Mouse (Mus musculus): ENCODE measurements at regions not wholly inside any gene's neighbourhood (a gene's known extent, or its start where the extent isn't known, plus 50 kb on each side); places are given as distances from the start of the nearest gene placed in this dataset.

DNA sequence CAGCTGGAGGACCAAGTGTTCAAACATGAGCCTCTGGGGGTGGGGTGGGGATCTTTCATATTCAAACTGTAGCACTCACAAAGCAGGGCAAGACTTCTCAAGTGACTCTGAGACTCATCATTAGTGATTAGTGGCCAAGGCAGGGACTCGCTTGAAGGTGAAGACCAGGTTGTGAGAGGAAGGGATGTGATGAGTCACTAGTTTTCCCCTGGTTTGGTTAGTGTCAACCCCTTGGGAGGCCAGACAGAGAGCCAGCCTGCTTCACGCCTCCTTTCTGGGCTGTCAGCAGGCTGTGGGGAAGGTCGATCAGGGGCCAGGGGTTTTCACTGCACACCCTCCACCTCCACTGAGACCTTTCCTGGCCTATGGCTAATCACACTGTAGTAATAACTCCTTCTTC lies 65.2 kb downstream of the Slc30a10 start:
- DNase-seq = peak; percentile 81

DNA sequence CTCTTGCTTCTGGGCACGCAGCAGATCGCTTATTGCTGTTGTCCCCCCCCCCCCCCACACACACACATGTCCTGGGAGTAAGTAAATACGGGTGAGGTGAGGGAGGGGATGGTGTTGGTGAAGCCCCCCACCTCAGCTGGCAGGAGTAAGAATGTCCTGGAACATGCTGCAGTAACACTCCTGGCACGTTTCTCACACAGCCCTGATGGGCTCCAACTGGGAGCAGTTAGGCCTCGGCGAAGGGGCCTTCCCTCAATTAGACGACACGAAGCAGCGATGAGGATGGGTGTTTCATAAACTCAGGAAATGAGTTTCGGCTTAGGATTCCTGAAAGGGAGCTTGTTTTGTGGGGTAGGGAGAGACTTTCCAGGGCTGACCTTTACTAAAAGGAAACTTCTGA lies 69.4 kb downstream of the Slc30a10 start:
- peak; percentile 75 for DNase-seq

DNA sequence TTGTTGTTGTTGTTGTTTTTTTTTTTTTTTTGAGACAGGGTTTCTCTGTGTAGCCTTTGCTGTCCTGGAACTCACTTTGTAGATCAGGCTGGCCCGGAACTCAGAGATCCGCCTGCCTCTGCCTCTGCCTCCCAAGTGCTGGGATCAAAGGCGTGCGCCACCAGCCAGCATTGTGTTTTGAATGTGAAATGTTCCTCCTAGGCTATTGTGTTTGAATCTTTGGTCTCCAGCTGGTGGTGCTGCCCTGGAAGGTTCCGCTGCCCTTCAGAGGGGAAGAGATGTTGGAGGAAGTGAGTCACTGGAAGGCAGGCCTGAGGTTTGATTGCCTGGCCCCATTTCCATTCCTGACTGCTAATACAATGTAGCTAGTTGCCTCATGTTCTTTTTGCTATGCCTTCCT lies 78.8 kb downstream of the Slc30a10 start:
- DNase-seq = peak; percentile 53

DNA sequence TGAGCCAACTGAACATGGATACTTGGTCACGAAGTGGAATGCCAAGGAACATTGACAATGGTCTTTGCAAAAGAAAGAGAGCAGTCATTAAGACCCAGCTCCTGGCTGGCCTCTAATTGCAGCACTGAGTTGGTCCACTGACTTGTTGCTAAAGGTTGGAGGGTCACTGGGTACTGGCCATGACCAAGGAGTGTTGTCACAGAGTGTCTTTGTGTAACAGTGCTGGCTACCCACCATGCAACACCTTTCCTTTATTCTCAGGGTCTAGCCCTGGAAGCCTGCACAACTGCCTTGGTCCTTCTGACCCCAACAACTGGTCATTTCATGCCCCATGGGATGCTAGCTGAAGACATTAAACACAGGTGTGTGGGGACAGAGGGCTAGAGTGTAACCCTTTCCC lies 79.5 kb downstream of the Slc30a10 start:
- no peak for DNase-seq

DNA sequence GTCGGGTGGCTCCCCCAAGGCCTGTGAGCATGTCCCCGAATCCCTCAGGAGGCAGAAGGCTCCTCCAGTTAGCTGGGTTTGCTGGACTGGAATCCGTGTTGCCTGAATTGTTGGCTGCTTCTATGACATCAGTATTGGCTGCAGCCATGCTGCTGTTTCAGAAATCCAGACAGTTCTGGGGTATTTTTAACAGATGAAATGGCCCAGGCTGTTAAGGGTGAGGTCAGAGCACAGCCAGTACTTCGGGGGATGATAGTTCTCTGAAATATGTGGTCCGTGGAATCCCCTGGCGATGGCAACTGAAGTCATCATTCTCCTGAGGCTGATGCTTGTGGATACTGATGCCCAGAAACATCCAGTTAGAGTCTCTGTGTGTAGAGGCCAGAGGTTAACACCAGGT lies 80.7 kb downstream of the Slc30a10 start:
- peak; percentile 97 for DNase-seq

DNA sequence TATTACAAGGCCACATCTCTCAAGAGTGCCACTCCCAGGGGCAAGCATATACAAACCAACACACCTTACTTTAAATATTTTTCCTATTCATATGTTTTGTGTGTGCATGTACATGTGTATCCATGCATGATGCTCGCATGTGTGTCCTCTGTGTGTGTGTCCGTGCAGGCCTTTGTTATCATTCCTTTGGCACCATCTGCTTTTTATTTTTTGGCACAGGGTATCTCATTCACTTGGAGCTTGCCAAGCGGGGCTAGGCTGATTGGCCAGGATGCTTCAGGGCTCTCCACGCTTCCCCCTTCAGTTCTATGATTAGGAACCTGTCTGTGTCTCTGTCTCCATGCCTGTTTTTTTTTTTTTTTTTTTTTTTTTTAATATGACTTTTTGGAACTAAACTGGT lies 82.6 kb downstream of the Slc30a10 start:
- peak; percentile 53 for DNase-seq

DNA sequence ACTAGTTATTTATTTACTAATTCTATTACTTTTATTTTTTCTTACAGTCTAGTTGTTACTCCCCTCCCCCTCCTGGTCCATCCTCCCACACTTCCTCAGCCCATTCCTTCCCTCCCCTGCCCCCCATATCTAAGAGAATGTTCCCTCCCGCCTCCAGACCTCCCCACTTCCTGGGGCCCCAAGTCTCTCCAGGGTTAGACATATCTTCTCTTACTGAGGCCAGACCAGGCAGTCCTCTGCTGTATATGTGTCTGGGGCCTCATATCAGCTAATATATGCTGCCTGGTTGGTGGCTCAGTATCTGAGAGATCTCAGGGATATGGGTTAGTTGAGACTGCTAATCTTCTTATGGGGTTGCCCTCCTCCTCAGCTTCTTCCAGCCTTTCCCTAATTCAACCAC lies 84.8 kb downstream of the Slc30a10 start:
- DNase-seq = peak; percentile 57

DNA sequence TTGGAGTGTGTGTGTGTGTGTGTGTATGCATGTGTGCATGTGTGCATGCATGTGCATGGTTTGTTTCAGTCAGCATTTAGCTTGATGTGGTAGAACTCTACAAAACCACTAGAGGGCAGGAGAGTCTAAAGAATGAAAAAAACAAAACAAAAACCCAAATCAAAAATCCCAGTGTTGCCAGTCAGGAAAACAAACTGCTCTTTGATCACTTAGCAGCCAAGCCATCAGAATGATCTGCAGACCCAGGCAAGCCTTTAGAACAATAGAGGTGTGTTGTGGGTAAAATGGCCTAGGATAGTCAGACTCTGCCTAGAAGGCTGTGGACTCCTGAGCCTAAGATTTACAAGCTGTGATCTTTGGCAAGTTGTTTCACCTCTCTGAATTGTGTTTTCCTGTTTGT lies 91.7 kb downstream of the Slc30a10 start:
- DNase-seq = no peak

DNA sequence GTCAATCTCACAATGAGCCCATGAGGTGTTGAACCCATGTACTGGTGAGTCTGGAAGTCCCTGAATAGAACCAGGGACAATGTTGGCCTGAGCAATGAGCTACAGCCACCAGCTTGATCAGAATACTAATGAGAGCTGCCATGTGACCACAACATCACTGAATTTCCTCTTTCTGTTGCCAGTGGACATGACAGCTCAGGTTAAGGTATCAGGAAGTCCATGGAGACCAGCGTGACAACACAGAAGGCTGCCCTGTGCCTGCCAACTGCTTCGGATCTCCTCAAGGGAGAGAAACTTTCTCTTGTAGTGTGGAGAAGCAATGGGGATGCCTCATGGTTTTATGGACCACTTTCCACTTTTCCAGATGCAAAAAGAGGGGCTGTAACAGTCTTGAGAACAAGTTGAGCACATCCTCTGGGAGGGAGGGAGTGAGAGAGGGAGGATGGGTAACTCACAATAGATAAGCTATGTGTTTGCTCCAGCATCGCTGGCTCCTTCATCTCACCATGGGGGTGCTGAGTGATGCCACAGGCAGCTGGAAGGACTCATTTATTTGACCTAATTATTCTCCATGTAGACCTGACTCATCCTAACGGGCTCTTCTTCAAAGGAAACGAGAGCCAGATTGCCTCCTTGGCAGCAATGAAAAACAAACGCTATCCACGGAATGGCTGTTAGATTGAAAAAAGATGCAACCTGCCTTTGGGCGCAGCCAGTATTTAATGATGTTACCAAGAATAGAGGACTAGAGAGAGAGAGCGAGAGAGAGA lies 118.3 kb downstream of the Slc30a10 start:
- DNase-seq = peak; percentile 79

DNA sequence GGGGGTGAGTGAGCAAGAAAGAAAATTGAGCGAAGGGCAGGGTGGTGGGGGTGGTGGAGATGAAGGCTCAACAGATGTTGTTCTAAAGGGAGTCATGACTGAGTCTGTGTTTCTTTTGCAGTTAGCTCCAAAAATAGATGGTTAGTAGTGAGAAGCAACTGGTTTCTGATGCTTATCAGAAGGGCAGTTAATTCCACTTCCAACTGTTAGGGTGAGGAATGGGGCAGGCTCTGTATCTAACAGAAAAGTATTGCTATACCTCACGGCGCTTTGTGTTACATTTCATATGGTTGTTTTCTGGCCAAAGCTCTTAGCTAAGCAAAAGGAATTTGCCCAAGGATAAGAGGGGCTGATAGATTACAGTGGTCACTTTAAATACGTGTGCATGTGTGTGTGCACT lies 120.3 kb downstream of the Slc30a10 start:
- peak; percentile 11 for DNase-seq

DNA sequence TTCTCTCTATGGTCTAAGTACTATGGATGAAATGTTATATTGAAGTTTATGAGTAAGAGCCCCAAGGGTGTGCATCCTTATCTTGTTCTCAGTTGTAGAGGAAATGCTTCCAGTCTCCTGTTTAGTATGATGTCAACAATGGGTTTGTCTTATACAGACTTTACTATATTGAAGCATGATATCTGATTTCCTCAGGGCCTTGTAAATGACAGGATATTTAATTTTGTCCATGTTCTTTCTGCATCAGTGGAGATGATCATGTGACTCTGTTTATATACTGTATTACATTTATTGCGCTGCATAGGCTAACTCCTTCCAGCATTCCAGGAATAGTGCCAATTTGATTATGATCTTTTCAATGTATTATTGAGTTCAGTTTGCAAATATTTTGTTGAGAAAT lies 125.2 kb downstream of the Slc30a10 start:
- no peak for DNase-seq

DNA sequence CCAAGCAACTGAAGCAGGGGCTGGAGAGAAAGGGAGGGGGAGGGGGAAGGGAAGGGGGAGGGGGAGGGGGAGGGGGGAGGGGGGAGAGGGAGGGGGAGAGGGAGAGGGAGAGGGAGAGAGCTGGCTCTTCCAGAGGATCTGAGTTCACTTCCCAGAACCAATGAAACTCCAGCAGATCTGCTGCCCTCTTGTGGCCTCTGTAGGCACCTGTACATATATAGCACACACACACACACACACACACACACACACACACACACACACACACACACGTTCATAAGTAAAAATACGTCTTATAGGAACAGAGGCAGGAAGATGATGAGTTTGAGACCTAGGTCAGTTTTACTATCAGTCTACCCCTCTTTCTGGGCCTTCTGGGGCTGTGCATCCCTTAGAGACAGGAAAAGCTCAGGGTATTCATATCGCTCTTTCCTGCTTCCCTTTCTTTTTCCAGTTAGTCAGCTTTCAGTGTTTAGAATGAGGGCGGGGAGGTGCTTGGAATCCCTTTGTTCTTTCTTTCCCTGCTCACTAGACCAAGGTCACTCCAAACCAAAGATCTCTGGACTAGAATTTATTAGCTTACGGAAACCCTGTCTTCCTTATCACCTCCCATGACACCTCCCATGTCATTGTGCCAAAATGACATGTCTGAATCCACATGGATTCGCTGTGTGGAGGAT lies 130.7 kb downstream of the Slc30a10 start:
- DNase-seq = peak; percentile 21

DNA sequence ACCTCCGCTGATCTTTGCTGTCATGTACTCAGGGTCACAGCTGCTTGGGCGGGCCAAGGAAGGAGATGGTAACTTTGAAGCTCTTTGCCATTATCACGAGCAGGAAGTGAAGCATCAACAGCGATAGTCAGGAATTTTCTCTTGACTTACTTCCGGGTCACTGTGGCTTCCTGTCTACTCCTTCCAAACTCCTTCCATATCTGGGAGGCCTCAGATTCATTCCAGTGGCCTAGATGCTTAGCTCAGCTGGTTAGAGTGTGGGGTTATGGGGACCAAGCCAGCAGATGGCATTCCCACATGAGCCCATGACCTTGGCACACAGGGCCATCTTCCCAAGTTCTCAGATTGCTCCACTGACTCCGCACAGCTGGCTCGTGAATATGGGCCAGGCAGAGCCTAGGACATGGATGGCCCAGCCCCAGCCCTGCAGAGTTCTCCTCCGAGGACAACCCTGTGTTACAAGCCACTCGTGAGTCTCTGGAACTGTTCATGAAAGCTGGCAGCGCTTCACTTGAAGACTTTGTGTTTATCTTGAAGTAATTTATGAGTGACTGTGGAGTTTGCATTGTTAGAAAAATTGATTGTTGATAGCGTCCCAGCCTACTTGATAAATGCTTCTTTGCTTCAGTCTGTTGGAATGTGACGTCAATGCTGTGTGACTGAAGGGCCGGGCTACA lies 133.2 kb downstream of the Slc30a10 start:
- DNase-seq = peak; percentile 89

DNA sequence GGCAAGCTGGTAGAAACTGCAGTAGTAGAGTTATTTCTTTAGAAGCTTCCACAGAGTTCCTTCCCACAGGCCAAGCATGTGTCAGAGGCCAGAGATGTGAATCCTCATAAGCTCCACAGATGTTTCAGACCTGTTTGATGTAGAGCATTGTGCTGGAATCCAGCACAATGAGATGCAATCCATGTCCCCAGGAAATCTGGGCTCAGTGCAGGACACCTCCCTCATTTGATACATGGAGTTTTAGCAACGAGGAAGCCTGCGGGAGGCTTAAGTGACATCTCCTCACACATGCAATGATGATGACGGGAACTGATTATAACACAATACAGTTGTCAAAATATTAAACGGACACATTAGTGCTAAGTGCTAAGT lies 133.7 kb downstream of the Slc30a10 start:
- DNase-seq = peak; percentile 81

DNA sequence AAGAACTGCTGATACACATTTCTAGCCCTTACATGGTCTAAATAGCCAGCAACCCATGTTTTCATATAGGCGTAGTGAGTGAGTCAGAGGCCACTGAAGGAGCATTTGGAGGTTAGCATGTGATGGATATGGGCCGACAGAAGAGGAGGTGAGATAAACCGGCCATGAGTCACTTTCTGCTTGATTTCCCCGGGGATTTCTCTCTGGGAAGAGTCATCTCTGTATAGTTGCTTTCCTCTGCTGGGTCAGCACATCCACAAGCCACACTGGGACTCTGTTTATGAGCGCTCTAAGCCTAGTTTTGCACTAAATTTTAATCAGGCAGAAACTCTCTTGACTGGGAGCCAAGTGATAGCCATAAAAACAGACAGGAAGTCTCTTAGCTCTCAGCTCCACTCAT lies 142.2 kb downstream of the Slc30a10 start:
- peak; percentile 39 for DNase-seq

DNA sequence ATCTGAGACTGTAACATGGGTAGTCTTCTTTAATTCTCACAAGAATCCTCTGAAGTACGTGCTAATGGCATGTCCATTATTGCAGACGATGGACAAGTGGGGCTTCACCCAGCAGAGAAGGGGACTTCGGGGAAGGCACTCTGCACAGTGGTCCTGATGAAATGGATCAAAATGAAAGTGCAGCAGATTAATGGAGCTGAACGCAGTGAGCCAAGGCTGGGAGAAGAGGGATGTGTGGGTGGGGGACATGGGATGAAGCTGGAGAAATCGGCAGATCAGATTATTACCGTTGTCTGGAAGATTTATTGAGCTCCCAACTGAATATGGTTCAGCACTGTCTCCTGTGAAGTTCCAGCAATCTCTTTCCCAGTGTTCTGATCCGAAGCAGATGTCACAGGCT lies 143.9 kb downstream of the Slc30a10 start:
- DNase-seq = peak; percentile 50

DNA sequence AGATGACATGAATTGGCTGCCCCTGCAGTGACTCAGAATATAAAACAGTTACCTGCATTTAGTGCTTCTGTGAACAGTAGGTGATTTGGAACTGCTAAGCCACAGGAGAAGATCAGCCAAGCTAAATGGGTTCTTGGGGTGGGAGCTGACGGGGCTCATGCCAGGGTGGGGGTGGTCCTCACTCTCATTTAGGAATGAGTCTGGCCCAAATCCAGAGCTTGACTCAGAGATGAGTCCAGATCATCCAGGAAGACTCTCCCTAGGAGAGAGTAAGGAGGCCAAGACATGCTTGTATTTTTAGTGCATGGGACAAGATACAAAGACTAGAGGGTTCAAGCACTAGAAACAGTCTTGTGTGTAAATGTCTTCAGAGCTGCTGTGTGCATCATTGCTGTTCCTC lies 146.5 kb downstream of the Slc30a10 start:
- DNase-seq = no peak

DNA sequence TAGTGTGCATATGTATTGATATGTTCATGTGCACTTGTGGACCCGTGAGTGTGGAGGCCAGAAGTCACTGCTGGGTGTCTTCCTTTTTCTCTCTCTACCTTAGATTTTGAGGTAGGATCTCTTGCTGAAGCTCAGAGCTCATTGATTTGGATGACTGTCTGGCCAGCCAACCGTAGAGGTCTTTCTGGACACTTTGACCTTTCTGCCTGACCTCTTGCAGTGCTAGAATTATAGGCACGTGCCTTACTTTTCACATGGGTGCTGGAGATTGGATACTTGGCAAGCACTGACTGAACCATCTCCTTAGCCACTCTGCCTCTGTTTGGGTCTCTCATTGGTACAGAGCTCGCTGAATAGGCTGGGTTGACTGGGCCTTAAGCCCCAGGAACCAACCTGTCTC lies 151.3 kb downstream of the Slc30a10 start:
- peak; percentile 70 for DNase-seq

DNA sequence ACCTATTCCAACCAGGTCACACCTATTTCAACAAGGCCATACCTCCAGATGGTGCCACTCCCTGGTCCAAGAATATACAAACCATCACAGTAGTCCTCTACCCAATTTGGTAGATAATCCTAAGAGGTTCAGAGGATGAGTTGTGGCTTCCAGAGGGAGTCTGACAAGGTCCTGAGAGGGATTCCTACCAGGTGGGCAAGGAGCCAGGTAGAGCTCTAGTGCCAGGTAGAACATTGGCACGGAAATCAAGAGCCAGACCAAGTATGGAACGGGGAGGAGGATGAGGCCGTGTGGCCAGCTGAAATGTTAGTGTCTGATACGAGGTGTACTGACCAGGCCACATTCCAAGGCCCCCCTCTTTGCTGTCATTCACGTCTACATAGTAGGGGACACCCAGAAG lies 153.0 kb downstream of the Slc30a10 start:
- peak; percentile 54 for DNase-seq

DNA sequence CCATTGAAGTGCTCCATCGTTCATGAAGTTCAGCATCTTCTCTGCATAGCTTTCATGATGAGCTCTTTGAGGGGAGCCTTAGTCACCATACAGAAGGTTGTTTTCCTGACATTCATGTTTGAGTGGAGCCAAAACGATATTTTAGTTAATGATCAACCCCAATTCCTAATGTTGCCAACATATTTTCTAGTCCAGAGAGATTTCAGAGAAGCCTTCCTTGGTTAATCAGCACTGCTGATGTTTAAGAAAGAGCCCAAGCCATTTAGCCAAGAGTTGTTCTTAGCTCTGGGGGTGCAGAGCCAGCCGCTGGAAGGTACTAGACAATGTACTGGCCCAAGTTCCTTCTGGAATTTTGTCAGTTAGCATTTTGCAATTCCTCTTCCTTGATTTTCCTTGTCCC lies 153.8 kb downstream of the Slc30a10 start:
- DNase-seq = peak; percentile 39

DNA sequence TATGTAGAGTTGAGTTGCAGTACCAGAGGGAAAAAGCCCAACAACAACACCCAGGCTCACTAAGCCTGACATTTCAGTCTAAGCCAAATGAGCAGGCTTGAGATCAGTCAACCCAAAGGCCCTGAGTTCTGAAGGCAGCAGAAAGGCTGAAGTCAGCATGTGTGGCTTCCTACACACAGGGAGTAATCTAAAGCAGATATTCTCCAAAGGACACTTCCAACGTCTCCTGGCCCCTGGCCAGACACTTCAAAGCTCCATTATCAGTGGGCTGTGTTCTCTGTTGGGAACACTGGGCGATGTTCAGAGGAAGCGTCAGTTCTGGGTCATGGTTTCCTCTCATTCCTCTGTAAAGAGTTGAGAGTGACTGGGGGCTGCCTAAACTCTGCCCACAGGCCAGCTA lies 155.9 kb downstream of the Slc30a10 start:
- DNase-seq = peak; percentile 85

DNA sequence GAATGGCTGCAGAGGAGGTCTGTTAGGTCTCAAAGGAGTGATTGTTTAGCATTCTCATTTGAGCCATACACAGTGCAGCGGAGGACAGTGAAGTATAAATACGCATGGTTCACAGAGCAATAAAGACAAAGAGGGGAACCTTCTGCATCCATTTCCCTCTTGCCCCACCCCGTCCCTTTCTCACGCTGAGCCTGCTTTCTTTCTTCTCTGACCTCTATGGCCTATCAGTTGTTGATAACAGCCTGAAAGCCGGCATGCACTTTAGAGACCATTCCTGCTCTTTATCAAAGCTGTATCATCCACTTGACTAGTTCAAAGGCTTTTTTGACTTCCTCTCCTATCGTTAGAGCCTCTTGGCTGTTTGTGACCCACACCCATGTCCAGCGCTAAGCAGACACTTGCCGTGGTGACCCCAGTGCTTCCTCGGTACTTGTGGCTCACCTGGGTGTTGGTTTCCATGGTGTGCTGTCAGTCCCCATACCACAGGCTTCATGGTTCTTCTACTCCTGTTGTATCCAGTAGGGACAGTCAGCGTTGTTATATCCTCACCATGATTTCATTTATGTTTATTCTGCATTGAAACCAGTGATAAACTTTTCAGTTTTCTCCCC lies 161.3 kb downstream of the Slc30a10 start:
- peak; percentile 57 for DNase-seq

DNA sequence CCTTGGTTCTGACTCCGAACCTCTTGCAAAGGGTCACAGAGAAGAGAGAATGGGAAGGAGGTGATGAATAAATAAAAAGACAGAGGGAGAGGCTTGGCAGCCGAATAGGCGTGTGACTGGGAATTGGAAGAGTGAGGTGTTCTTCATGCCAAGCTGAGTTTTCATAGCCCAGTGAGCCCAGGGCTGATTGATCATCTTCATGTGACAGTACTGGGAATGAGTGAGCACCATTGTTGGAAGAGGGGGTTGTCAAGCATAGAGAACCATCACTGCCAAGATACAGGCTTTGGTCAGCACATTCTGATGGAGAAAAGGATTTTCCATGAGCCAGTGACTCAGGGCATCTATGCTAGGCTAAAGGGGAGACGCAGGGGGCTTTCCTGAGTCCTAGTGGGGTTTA lies 163.0 kb downstream of the Slc30a10 start:
- DNase-seq = peak; percentile 44

DNA sequence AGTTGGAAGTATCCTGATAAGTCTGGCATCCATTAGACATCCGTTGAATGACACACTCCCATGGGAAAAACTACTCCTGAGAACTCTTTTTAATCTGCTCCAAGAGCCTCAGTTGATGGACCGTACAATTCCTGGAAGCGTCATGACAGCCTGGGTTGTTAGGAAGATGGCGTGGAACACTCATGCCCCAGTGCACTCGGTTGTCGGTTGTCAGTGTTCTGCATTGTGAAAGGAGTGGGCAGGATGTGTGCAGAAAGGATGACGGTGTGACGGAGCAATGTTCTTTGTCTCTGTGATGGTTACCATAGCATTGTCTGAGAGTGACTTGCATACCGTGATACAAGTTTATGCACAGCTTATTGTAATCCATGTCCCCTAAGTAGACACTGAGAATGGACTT lies 164.4 kb downstream of the Slc30a10 start:
- peak; percentile 15 for DNase-seq
